Comparison of ENCODE assay signal across 8 mouse cellular contexts in the genomic region with DNA sequence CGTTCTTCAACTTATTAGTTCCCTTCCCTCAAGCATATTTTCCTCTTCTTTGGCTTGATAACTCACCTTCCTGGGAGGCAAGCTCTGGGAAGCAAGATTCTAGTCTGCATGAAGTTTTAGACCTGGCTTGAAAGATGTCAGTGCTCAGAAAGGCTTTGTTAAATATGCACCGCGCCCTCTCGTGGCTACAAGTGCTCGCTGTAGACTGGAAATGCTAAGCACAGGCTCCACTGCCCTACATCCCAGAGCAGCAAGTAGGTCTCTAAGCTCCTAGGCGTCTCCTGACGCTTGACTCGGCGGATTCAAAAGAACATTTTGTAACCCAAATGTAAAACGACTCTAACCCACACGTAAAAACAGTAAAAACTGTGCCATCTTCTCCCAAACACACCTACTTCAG. TPM values are rescaled to one million over a fixed set of nuclear protein-coding genes. Genes with fewer than 3 reads are reported as not detected.
DNase-seq lines count a peak whose midpoint lies in the region; TF ChIP-seq lines count a peak whose summit lies in the region.

No protein-coding gene starts in this region.

- no peak for TF ChIP-seq POLR2A in bone marrow, adult 2 months (IDR thresholded peaks at IDR 0.05; ENCODE audit: borderline replicate concordance, control insufficient read depth, low read depth, low read length)
- no peak for TF ChIP-seq POLR2A in embryonic fibroblast, embryonic 13.5 days (IDR thresholded peaks at IDR 0.05; ENCODE audit: low read depth, low read length)

- H3K4me1 ChIP-seq in bone marrow, adult 2 months (ENCODE audit: control insufficient read depth, insufficient read depth, low read length) = no peaks in the 10 kb centered on the region; the same call in 1 of the 2 replicates
- peaks cover 2% of the 10 kb centered on the region; the same call in 1 of the 2 replicates for H3K4me1 ChIP-seq in embryonic fibroblast, embryonic 13.5 days (ENCODE audit: control insufficient read depth, insufficient read depth, low read length)

- no peak overlapping the region for H3K4me3 ChIP-seq in bone marrow, adult 2 months (replicated peaks; ENCODE audit: control insufficient read depth, low read depth, low read length)
- H3K4me3 ChIP-seq in embryonic fibroblast, embryonic 13.5 days (ENCODE audit: insufficient read depth, low read length) = no peak overlapping the region

- H3K27ac ChIP-seq in bone marrow, adult 2 months (ENCODE audit: control insufficient read depth, insufficient read depth, low read depth, low read length, poor library complexity) = no peak overlapping the region
- H3K27ac ChIP-seq in embryonic fibroblast, embryonic 13.5 days (ENCODE audit: insufficient read depth, low read length) = no peak overlapping the region

- 2% methylated on average over 11 of the region's 11 CpGs for WGBS in bone marrow, adult 2 months

- DNase-seq in ES-CJ7 (ENCODE audit: low read depth, low spot score) = peak; percentile 87
- peak; percentile 74 for DNase-seq in heart, postnatal 4 days
- DNase-seq in layer of hippocampus, adult 18-20 months (ENCODE audit: low spot score in 2 of 2) = peak; percentile 61 to 92
- DNase-seq in lung, postnatal 25 days (ENCODE audit: low spot score) = peak; percentile 57
- DNase-seq in retina, postnatal 1 day = peak; percentile 91
- peak; percentile 61 to 73 for DNase-seq in urinary bladder, postnatal 36 days (ENCODE audit: low spot score in 2 of 2)

- TF ChIP-seq CTCF in bone marrow, adult 2 months (IDR thresholded peaks at IDR 0.05; ENCODE audit: control insufficient read depth, insufficient read depth, low read length) = peak; percentile 66
- peak; percentile 75; the same call in 1 of the 2 replicates for TF ChIP-seq CTCF in embryonic fibroblast, embryonic 13.5 days (IDR thresholded peaks at IDR 0.05; ENCODE audit: borderline replicate concordance, insufficient read depth, low read length)

RNA-seq across cellular contexts. Expression of a gene that starts 44.3 kb away (rescaled TPM):
- 0.99 TPM in 1 of 2 replicates, not detected in the other for polyA plus RNA-seq in bone marrow, adult 2 months (2011; ENCODE audit: insufficient read depth, insufficient read length, low replicate concordance, missing spikeins)
- not detected in 2 replicates for polyA plus RNA-seq in embryonic fibroblast, embryonic 13.5 days (2011; ENCODE audit: insufficient read length, low read depth, missing spikeins)
- total RNA-seq in heart, postnatal 4 days (2021) = not detected
- not detected for total RNA-seq in layer of hippocampus, adult 18-20 months (2021)
